Mouse (Mus musculus) lung, postnatal 0 days (tissue): ENCODE measurements at regions not wholly inside any gene's neighbourhood (a gene's known extent, or its start where the extent isn't known, plus 50 kb on each side); places are given as distances from the start of the nearest gene placed in this dataset.

Experiments
- CTCF ChIP-seq: IDR thresholded peaks from 2 replicates; pipeline ENCODE4 v1.5.1; 2016; ENCODE audit warnings: antibody characterized with exemption, mild to moderate bottlenecking
- EP300 ChIP-seq: IDR thresholded peaks from 2 replicates; pipeline ENCODE4 v1.6.1; 2016; ENCODE audit warnings: antibody characterized with exemption, mild to moderate bottlenecking, control low read depth

DNA sequence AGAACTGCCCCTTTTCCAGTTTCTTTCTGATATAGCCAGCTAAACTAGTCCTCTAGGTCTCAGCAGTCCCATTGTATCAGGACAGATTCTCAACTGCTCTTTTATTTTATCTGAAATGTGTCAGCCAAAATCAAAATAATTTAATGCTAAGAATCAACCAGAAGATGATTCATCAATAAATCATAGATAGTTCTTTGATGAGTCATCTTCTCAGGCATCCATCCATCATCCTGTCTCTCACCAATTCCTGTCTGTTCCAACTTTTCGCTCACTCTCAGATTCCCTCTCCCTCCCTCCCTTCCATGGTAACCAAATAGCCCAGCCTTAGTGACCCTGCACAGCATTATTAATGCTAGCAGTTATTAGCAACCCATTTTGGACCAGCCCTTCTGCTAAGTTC lies 134.0 kb upstream of the Slc24a5 start:
- TF ChIP-seq CTCF (no peak), EP300 (no peak)
